Mouse (Mus musculus) neural tube, embryonic 13.5 days (tissue): ENCODE results near the gene Col19a1. TPM values are rescaled to one million over a fixed set of nuclear protein-coding genes. Genes with fewer than 3 reads are reported as not detected.

ENCODE experiments used
- ATAC-seq: fragments of 200-750 bp; cut with Nextera tagmentation; 2 replicates; pipeline ENCODE4 v1.8.0; 2017; ENCODE audit warnings: low read depth, mild to moderate bottlenecking, moderate TSS enrichment, moderate library complexity
- H3K27ac ChIP-seq: fragments of 300-500 bp; sonication (generic); replicated peaks from 2 replicates; pipeline ENCODE4 v1.5.1; 2015; ENCODE audit warnings: moderate library complexity, mild to moderate bottlenecking, inconsistent platforms
- H3K27me3 ChIP-seq: fragments of 300-500 bp; sonication (generic); 2 replicates; pipeline ENCODE4 v1.6.1; 2015; ENCODE audit warnings: mild to moderate bottlenecking, inconsistent platforms
- H3K36me3 ChIP-seq: fragments of 300-500 bp; sonication (generic); 2 replicates; pipeline ENCODE4 v1.6.1; 2015; ENCODE audit warnings: mild to moderate bottlenecking, inconsistent platforms
- H3K4me1 ChIP-seq: fragments of 300-500 bp; sonication (generic); replicated peaks from 2 replicates; pipeline ENCODE4 v1.6.1; 2015; ENCODE audit warnings: inconsistent platforms
- H3K4me2 ChIP-seq: fragments of 300-500 bp; sonication (generic); 2 replicates; pipeline ENCODE4 v1.6.1; 2015; ENCODE audit warnings: inconsistent platforms, mild to moderate bottlenecking, moderate library complexity
- H3K4me3 ChIP-seq: fragments of 300-500 bp; sonication (generic); 2 replicates; pipeline ENCODE4 v1.5.1; 2015; ENCODE audit warnings: mild to moderate bottlenecking, inconsistent platforms
- H3K9ac ChIP-seq: fragments of 300-500 bp; sonication (generic); 2 replicates; pipeline ENCODE4 v1.6.1; 2015; ENCODE audit warnings: moderate library complexity, mild to moderate bottlenecking, inconsistent platforms
- H3K9me3 ChIP-seq: fragments of 300-500 bp; sonication (generic); 2 replicates; pipeline ENCODE4 v1.6.1; 2016; ENCODE audit warnings: inconsistent platforms
- WGBS: fragments of 180-500 bp; shearing (Covaris S2); methylation state at CpG from one replicate; pipeline ENCODE4 v1.1.7; 2015; 5-methylcytosine and 5-hydroxymethylcytosine counted together
- polyA plus RNA-seq: library from polyadenylated mRNA; unstranded; fragments of >200 nt; fragmentation: Nextera tagmentation; extraction: Ambion mirVana; gene quantifications from 2 replicates; pipeline ENCODE4 v1.2.1, GENCODE M21; 2015

Gene Col19a1
- polyA plus RNA-seq, 1 experiment from 2014 or later = 2.5 TPM

GRCm38 (mm10) chr1:24349462-24350217, 237.6 kb downstream of the Col19a1 start:
- no peak overlapping the region; the same call in 1 of the 2 replicates for H3K27ac ChIP-seq
- 59% methylated on average over 13 of the region's 13 CpGs for WGBS

GRCm38 (mm10) chr1:24347621-24348160, 239.6 kb downstream of the Col19a1 start:
- Histone ChIP-seq H3K27ac (no peak overlapping the region), H3K9ac (no peak overlapping the region), H3K4me2 (no peak overlapping the region), H3K9me3 (no peaks in the 10 kb centered on the region), H3K27me3 (no peaks in the 10 kb centered on the region), H3K4me1 (peaks cover 7% of the 10 kb centered on the region; the same call in 1 of the 2 replicates), H3K36me3 (no peaks in the 10 kb centered on the region), H3K4me3 (no peak overlapping the region)
- WGBS = 74% methylated on average over 5 of the region's 5 CpGs
- ATAC-seq = no peak

More at GRCm38 (mm10) chr1:24349462-24350217, 237.6 kb downstream of the Col19a1 start:
- no peak overlapping the region for H3K4me2 ChIP-seq
- H3K9me3 ChIP-seq = no peaks in the 10 kb centered on the region
- no peaks in the 10 kb centered on the region for H3K36me3 ChIP-seq
- no peak overlapping the region for H3K9ac ChIP-seq
- peak; percentile 83 for ATAC-seq
- peaks cover 7% of the 10 kb centered on the region; the same call in 1 of the 2 replicates for H3K4me1 ChIP-seq
- H3K4me3 ChIP-seq = no peak overlapping the region
- H3K27me3 ChIP-seq = no peaks in the 10 kb centered on the region

GRCm38 (mm10) chr1:24337556-24338275, 249.6 kb downstream of the Col19a1 start:
- H3K4me2 ChIP-seq = no peak overlapping the region
- H3K27me3 ChIP-seq = no peaks in the 10 kb centered on the region
- no peak for ATAC-seq
- no peaks in the 10 kb centered on the region for H3K9me3 ChIP-seq
- H3K36me3 ChIP-seq = no peaks in the 10 kb centered on the region
- no peak overlapping the region for H3K9ac ChIP-seq
- no peak overlapping the region for H3K27ac ChIP-seq
- no peaks in the 10 kb centered on the region for H3K4me1 ChIP-seq
- no peak overlapping the region for H3K4me3 ChIP-seq
- WGBS = 88% methylated on average over 10 of the region's 10 CpGs

- H3K4me2 ChIP-seq = no peak overlapping the region
- H3K4me3 ChIP-seq = no peak overlapping the region
- H3K27ac ChIP-seq = no peak overlapping the region
- H3K9ac ChIP-seq = no peak overlapping the region
- no peak for ATAC-seq
- H3K9me3 ChIP-seq = no peaks in the 10 kb centered on the region
- no peaks in the 10 kb centered on the region for H3K4me1 ChIP-seq
- 55% methylated on average over 3 of the region's 3 CpGs for WGBS
- no peaks in the 10 kb centered on the region for H3K36me3 ChIP-seq
- no peaks in the 10 kb centered on the region for H3K27me3 ChIP-seq
Measured at GRCm38 (mm10) chr1:24336051-24336450, 251.2 kb downstream of the Col19a1 start.

GRCm38 (mm10) chr1:24316961-24317589, 270.2 kb downstream of the Col19a1 start:
- 57% methylated on average over 6 of the region's 6 CpGs for WGBS
- Histone ChIP-seq H3K4me3 (no peak overlapping the region), H3K36me3 (no peaks in the 10 kb centered on the region), H3K27ac (peak overlapping the region; percentile 59), H3K9ac (no peak overlapping the region), H3K27me3 (no peaks in the 10 kb centered on the region), H3K4me2 (no peak overlapping the region), H3K4me1 (peaks cover 12% of the 10 kb centered on the region; the same call in 1 of the 2 replicates), H3K9me3 (no peaks in the 10 kb centered on the region)
- ATAC-seq = peak; percentile 61

- H3K4me1 ChIP-seq = peaks cover 12% of the 10 kb centered on the region; the same call in 1 of the 2 replicates
- H3K9me3 ChIP-seq = no peaks in the 10 kb centered on the region
- peak overlapping the region; percentile 59; the same call in 1 of the 2 replicates for H3K27ac ChIP-seq
- no peaks in the 10 kb centered on the region for H3K27me3 ChIP-seq
- no peak overlapping the region for H3K4me2 ChIP-seq
- no peak overlapping the region for H3K9ac ChIP-seq
- H3K36me3 ChIP-seq = no peaks in the 10 kb centered on the region
- ATAC-seq = peak; percentile 63; the same call in 1 of the 2 replicates
- WGBS = 61% methylated on average over 3 of the region's 3 CpGs
- H3K4me3 ChIP-seq = no peak overlapping the region
Measured at GRCm38 (mm10) chr1:24316490-24316889, 270.8 kb downstream of the Col19a1 start.

- H3K9ac ChIP-seq = no peak overlapping the region
- no peak overlapping the region for H3K4me3 ChIP-seq
- H3K27ac ChIP-seq = no peak overlapping the region
- H3K27me3 ChIP-seq = no peaks in the 10 kb centered on the region
- ATAC-seq = no peak
- no peak overlapping the region for H3K4me2 ChIP-seq
- 0 out of 2 replicates have a peak, but pooled peaks cover 3% of the 10 kb centered on the region for H3K4me1 ChIP-seq
- WGBS = 68% methylated on average over 4 of the region's 4 CpGs
- H3K36me3 ChIP-seq = no peaks in the 10 kb centered on the region
- H3K9me3 ChIP-seq = no peaks in the 10 kb centered on the region
Measured at GRCm38 (mm10) chr1:24310847-24311246, 276.4 kb downstream of the Col19a1 start.

- Histone ChIP-seq H3K4me2 (no peak overlapping the region), H3K36me3 (no peaks in the 10 kb centered on the region), H3K9me3 (no peaks in the 10 kb centered on the region), H3K9ac (no peak overlapping the region), H3K4me1 (0 out of 2 replicates have a peak, but pooled peaks cover 3% of the 10 kb centered on the region), H3K4me3 (no peak overlapping the region), H3K27me3 (no peaks in the 10 kb centered on the region), H3K27ac (no peak overlapping the region)
- ATAC-seq = 0 out of 2 replicates have a peak, but pooled peaks have one; percentile 43
- 32% methylated on average over 2 of the region's 2 CpGs for WGBS
Measured at GRCm38 (mm10) chr1:24310193-24310592, 277.1 kb downstream of the Col19a1 start.

- 84% methylated on average over 7 of the region's 7 CpGs for WGBS
- no peak overlapping the region for H3K4me3 ChIP-seq
Measured at GRCm38 (mm10) chr1:24303077-24303476, 284.2 kb downstream of the Col19a1 start.

GRCm38 (mm10) chr1:24302674-24303073, 284.6 kb downstream of the Col19a1 start:
- Histone ChIP-seq H3K4me2 (no peak overlapping the region), H3K27ac (no peak overlapping the region), H3K36me3 (no peaks in the 10 kb centered on the region), H3K27me3 (no peaks in the 10 kb centered on the region), H3K4me3 (no peak overlapping the region), H3K4me1 (0 out of 2 replicates have a peak, but pooled peaks cover 6% of the 10 kb centered on the region), H3K9me3 (no peaks in the 10 kb centered on the region), H3K9ac (peak overlapping the region; percentile 22; the same call in 1 of the 2 replicates)
- peak; percentile 80 for ATAC-seq
- WGBS = 11% methylated on average over 8 of the region's 8 CpGs

More at GRCm38 (mm10) chr1:24303077-24303476, 284.2 kb downstream of the Col19a1 start:
- ATAC-seq = no peak
- peak overlapping the region; percentile 22; the same call in 1 of the 2 replicates for H3K9ac ChIP-seq
- no peaks in the 10 kb centered on the region for H3K36me3 ChIP-seq
- H3K27me3 ChIP-seq = no peaks in the 10 kb centered on the region
- H3K4me2 ChIP-seq = no peak overlapping the region
- H3K27ac ChIP-seq = no peak overlapping the region
- no peaks in the 10 kb centered on the region for H3K9me3 ChIP-seq
- H3K4me1 ChIP-seq = 0 out of 2 replicates have a peak, but pooled peaks cover 6% of the 10 kb centered on the region

GRCm38 (mm10) chr1:24300700-24301099, 286.6 kb downstream of the Col19a1 start:
- 0 out of 2 replicates have a peak, but pooled peaks cover 6% of the 10 kb centered on the region for H3K4me1 ChIP-seq
- ATAC-seq = no peak
- H3K4me3 ChIP-seq = no peak overlapping the region
- H3K27me3 ChIP-seq = no peaks in the 10 kb centered on the region
- WGBS = 92% methylated on average over 3 of the region's 3 CpGs
- no peak overlapping the region for H3K27ac ChIP-seq
- H3K9me3 ChIP-seq = no peaks in the 10 kb centered on the region
- H3K36me3 ChIP-seq = no peaks in the 10 kb centered on the region
- H3K4me2 ChIP-seq = no peak overlapping the region
- H3K9ac ChIP-seq = no peak overlapping the region
